In the genomic region with DNA sequence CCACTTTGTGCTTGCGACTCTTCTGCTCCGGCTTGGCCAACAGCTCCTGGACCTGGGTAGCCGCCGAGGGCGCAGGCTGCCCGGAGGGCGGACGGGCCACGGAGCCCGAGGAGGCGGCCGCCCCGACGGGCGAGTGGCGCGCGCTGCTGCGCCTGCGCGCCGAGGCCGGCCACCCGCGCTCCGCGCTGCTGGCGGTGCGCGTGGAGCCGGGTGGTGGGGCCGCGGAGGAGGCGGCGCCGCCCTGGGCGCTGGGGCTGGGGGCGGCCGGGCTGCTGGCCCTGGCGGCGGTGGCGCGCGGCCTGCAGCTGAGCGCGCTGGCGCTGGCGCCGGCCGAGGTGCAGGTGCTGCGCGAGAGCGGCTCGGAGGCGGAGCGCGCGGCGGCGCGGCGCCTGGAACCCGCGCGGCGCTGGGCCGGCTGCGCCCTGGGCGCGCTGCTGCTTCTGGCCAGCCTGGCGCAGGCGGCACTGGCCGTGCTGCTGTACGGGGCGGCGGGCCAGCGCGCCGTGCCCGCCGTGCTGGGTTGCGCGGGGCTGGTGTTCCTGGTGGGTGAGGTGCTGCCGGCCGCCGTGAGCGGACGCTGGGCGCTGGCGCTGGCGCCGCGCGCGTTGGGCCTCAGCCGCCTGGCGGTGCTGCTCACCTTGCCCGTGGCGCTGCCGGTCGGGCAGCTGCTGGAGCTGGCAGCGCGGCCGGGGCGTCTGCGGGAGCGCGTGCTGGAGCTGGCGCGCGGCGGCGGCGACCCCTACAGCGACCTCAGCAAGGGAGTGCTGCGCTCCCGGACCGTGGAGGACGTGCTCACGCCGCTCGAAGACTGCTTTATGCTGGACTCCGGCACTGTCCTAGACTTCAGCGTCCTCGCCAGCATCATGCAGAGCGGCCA, we compare ENCODE assay signal across 8 mouse cellular contexts. TPM values are rescaled to one million over a fixed set of nuclear protein-coding genes. Genes with fewer than 3 reads are reported as not detected.
DNase-seq lines count a peak whose midpoint lies in the region; ATAC-seq and TF ChIP-seq lines count a peak whose summit lies in the region.

No protein-coding gene starts in this region.

- no peak for TF ChIP-seq EP300 in lung, postnatal 0 days (IDR thresholded peaks at IDR 0.05)

- H3K4me3 ChIP-seq in heart, embryonic 10.5 days, result peak overlapping the region; percentile 98
- H3K4me3 ChIP-seq in lung, postnatal 0 days (ENCODE audit: low read depth, low read length), result peak overlapping the region; percentile 97

- H3K27me3 ChIP-seq in heart, embryonic 10.5 days (ENCODE audit: insufficient read depth, poor library complexity, severe bottlenecking), result no peaks in the 10 kb centered on the region
- H3K27me3 ChIP-seq in lung, postnatal 0 days (replicated peaks; ENCODE audit: insufficient read depth, low read length), result no peaks in the 10 kb centered on the region

- peak; percentile 59 for ATAC-seq in lung, postnatal 0 days

- 9% methylated on average over 126 of the region's 126 CpGs for WGBS in heart, embryonic 10.5 days
- WGBS in lung, postnatal 0 days, result 3% methylated on average over 55 of the region's 126 CpGs

- H3K9me3 ChIP-seq in heart, embryonic 10.5 days, result no peaks in the 10 kb centered on the region
- no peaks in the 10 kb centered on the region for H3K9me3 ChIP-seq in lung, postnatal 0 days (ENCODE audit: low read length)

- peaks cover 39% of the 10 kb centered on the region for H3K4me1 ChIP-seq in heart, embryonic 10.5 days
- H3K4me1 ChIP-seq in lung, postnatal 0 days (ENCODE audit: insufficient read depth, low read depth, low read length), result peaks cover 17% of the 10 kb centered on the region; the same call in 1 of the 2 replicates

- peak overlapping the region; percentile 82 for H3K9ac ChIP-seq in lung, postnatal 0 days (replicated peaks; ENCODE audit: low read depth)

- no peak for TF ChIP-seq CTCF in lung, postnatal 0 days (IDR thresholded peaks at IDR 0.05)

- H3K4me2 ChIP-seq in lung, postnatal 0 days (replicated peaks; ENCODE audit: low read depth, low read length), result peak overlapping the region; percentile 98

- H3K27ac ChIP-seq in heart, embryonic 10.5 days, result peak overlapping the region; percentile 97
- H3K27ac ChIP-seq in lung, postnatal 0 days (ENCODE audit: low read length), result peak overlapping the region; percentile 98

- H3K36me3 ChIP-seq in heart, embryonic 10.5 days, result peaks cover 25% of the 10 kb centered on the region
- H3K36me3 ChIP-seq in lung, postnatal 0 days (ENCODE audit: insufficient read depth, low read length), result no peaks in the 10 kb centered on the region

- peak; percentile 57 to 65 for DNase-seq in B cell, adult 2 months
- peak; percentile 82 for DNase-seq in MN1 (ENCODE audit: low spot score)
- peak; percentile 58 to 62 for DNase-seq in cerebellum, postnatal 36 days
- peak; percentile 82 for DNase-seq in heart, embryonic 10.5 days (ENCODE audit: low spot score)
- DNase-seq in kidney, postnatal 14 days, result peak; percentile 62
- DNase-seq in lung, postnatal 0 days (ENCODE audit: low spot score), result peak; percentile 59
- peak; percentile 57 to 61 for DNase-seq in right cerebral cortex, postnatal 10 days (ENCODE audit: low spot score in 2 of 2)
- peak; percentile 51 for DNase-seq in yolk sac, embryonic 10.5 days (ENCODE audit: low spot score)

RNA-seq across cellular contexts. Expression of gene Cnnm3, which starts 0.7 kb away (rescaled TPM):
- 1.5 and 2.5 TPM in 2 replicates for polyA plus RNA-seq in heart, embryonic 10.5 days (2016; fragmentation: Nextera tagmentation; extraction: Ambion mirVana)
- 3.3 TPM in 2 replicates for polyA plus RNA-seq in lung, postnatal 0 days (2015; fragmentation: Nextera tagmentation; extraction: Ambion mirVana)

RNA-seq across cellular contexts. Expression of gene Ankrd23, which starts 24.4 kb away (rescaled TPM):
- polyA plus RNA-seq in heart, embryonic 10.5 days (2016; fragmentation: Nextera tagmentation; extraction: Ambion mirVana), result 16.7 and 19.0 TPM in 2 replicates
- polyA plus RNA-seq in lung, postnatal 0 days (2015; fragmentation: Nextera tagmentation; extraction: Ambion mirVana), result 6.2 and 10.5 TPM in 2 replicates

RNA-seq across cellular contexts. Expression of gene Gm42417, which starts 26.9 kb away (rescaled TPM):
- polyA plus RNA-seq in heart, embryonic 10.5 days (2016; fragmentation: Nextera tagmentation; extraction: Ambion mirVana), result 0.20 and 1.0 TPM in 2 replicates
- 0.62 TPM in 1 of 2 replicates, not detected in the other for polyA plus RNA-seq in lung, postnatal 0 days (2015; fragmentation: Nextera tagmentation; extraction: Ambion mirVana)

RNA-seq across cellular contexts. Expression of gene Ankrd39, which starts 34.9 kb away (rescaled TPM):
- 23.9 and 24.5 TPM in 2 replicates for polyA plus RNA-seq in heart, embryonic 10.5 days (2016; fragmentation: Nextera tagmentation; extraction: Ambion mirVana)
- 19.4 and 23.1 TPM in 2 replicates for polyA plus RNA-seq in lung, postnatal 0 days (2015; fragmentation: Nextera tagmentation; extraction: Ambion mirVana)

RNA-seq across cellular contexts. Expression of gene Cnnm4, which starts 40.9 kb away (rescaled TPM):
- 7.1 and 8.6 TPM in 2 replicates for polyA plus RNA-seq in heart, embryonic 10.5 days (2016; fragmentation: Nextera tagmentation; extraction: Ambion mirVana)
- polyA plus RNA-seq in lung, postnatal 0 days (2015; fragmentation: Nextera tagmentation; extraction: Ambion mirVana), result 8.7 and 9.3 TPM in 2 replicates

Comparison
In these comparisons a context has a peak if more than half of its experiments do, and no peak if none do; other contexts are left out.
1. Peak in every context shown above with its lines: DNase-seq, ATAC-seq, H3K4me3 ChIP-seq and H3K27ac ChIP-seq.